Mouse (Mus musculus) CH12.LX (cell line): ENCODE measurements around the gene Cdh4.

Experiments
- CTCF ChIP-seq, 2 experiments: IDR thresholded peaks in 1 of 2; conservative IDR thresholded peaks in 1 of 2; 2 replicates each; pipeline ENCODE4 v1.5.1; 2011 to 2012; ENCODE audit warnings: low read depth in 2 of 2, low read length in 2 of 2, improper control_type of control experiment in 1 of 2, inconsistent platforms in 1 of 2, mild to moderate bottlenecking in 1 of 2, moderate library complexity in 1 of 2
- E2F4 ChIP-seq: IDR thresholded peaks from 2 replicates; pipeline ENCODE4 v1.6.1; 2011; ENCODE audit warnings: low read depth, low read length, improper control_type of control experiment; ENCODE audit not compliant: insufficient replicate concordance
- EP300 ChIP-seq: IDR thresholded peaks from 2 replicates; pipeline ENCODE4 v1.6.1; 2011; ENCODE audit warnings: low read length, improper control_type of control experiment
- ETS1 ChIP-seq: conservative IDR thresholded peaks from 2 replicates; pipeline ENCODE4 v1.6.1; 2012; ENCODE audit warnings: low read depth, mild to moderate bottlenecking, inconsistent platforms, low read length, improper control_type of control experiment, moderate library complexity
- JUND ChIP-seq: conservative IDR thresholded peaks from 2 replicates; pipeline ENCODE4 v1.6.1; 2011; ENCODE audit warnings: low read depth, low read length, improper control_type of control experiment
- MAZ ChIP-seq: IDR thresholded peaks from 2 replicates; pipeline ENCODE4 v1.6.1; 2012; ENCODE audit warnings: low read depth, mild to moderate bottlenecking, inconsistent platforms, low read length, improper control_type of control experiment, moderate library complexity
- NELFE ChIP-seq: IDR thresholded peaks from 2 replicates; pipeline ENCODE4 v1.6.1; 2011; ENCODE audit warnings: low read depth, low read length, improper control_type of control experiment
- USF1 ChIP-seq: IDR thresholded peaks from 2 replicates; pipeline ENCODE4 v1.6.1; 2014; ENCODE audit warnings: low read depth, mild to moderate bottlenecking, inconsistent platforms, low read length, improper control_type of control experiment

DNA sequence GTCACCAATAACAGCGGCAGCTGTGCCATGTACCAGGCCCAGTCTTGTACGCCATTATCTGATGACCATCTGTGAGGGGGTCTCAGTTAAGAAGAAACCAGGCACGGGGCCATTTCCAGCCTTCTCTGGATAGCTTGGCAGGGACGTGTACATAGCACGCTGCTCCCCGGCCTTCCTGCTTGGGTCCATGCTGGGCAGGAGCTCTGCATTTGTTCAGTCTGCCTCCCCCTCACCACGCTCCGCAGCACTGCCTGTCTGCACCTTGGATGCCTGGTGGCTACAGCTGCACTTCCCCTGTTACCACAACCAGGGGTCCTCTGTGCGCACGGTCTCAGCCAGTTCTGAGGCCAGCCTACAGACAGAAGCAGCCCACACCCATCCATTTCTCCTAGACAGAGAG, 163.0 kb downstream of the Cdh4 start:
- TF ChIP-seq JUND (no peak), CTCF (conservative IDR thresholded peaks at IDR 0.05 in 1 of 2, IDR thresholded peaks at IDR 0.05 in 1 of 2; ENCODE audit: low read depth in 2 of 2, low read length in 2 of 2) (no peak), MAZ (no peak), E2F4 (no peak), NELFE (no peak), USF1 (no peak), ETS1 (no peak), EP300 (no peak)
